Mouse (Mus musculus): Measurements from ENCODE around the gene Tfip11. TPM values are rescaled to one million over a fixed set of nuclear protein-coding genes. Genes with fewer than 3 reads are reported as not detected.

Gene Tfip11
- polyA plus RNA-seq, 1 experiment = 44.9 TPM

- Histone ChIP-seq H3K79me2 (ENCODE audit: control insufficient read depth, insufficient read depth) (peaks cover 100% of the 10 kb centered on the region), H3K36me3 (ENCODE audit: control insufficient read depth, insufficient read depth) (peaks cover 36% of the 10 kb centered on the region), H3ac (ENCODE audit: control insufficient read depth, insufficient read length, low read depth) (no peak overlapping the region), H3K79me3 (ENCODE audit: low read depth) (peaks cover 98% of the 10 kb centered on the region), H3K27me3 (ENCODE audit: control insufficient read depth, insufficient read depth, insufficient read length) (no peaks in the 10 kb centered on the region), H3K4me3 (ENCODE audit: insufficient read depth, poor library complexity, severe bottlenecking) (no peak overlapping the region)
- TF ChIP-seq FOSL1 (IDR thresholded peaks at IDR 0.05; ENCODE audit: insufficient read depth, low read length, poor library complexity, severe bottlenecking) (no peak), MAX (IDR thresholded peaks at IDR 0.05) (no peak), MYOD1 (IDR thresholded peaks at IDR 0.05; ENCODE audit: control insufficient read depth, insufficient read length, low read depth) (no peak), CTCF (IDR thresholded peaks at IDR 0.05; ENCODE audit: control insufficient read depth, insufficient read depth, insufficient read length) (no peak), CEBPB (IDR thresholded peaks at IDR 0.05; ENCODE audit: low read depth) (no peak), MYOG (IDR thresholded peaks at IDR 0.05; ENCODE audit: control insufficient read depth, extremely low read depth, insufficient read length) (no peak), USF1 (IDR thresholded peaks at IDR 0.05; ENCODE audit: low read depth) (no peak)
Observed at GRCm38 (mm10) chr5:112288193-112289141, 37.7 kb upstream of the Tfip11 start.

- Histone ChIP-seq H3K4me3 (ENCODE audit: insufficient read depth, poor library complexity, severe bottlenecking) (no peak overlapping the region), H3ac (ENCODE audit: control insufficient read depth, insufficient read length, low read depth) (no peak overlapping the region), H3K36me3 (ENCODE audit: control insufficient read depth, insufficient read depth) (peaks cover 29% of the 10 kb centered on the region), H3K27me3 (ENCODE audit: control insufficient read depth, insufficient read depth, insufficient read length) (no peaks in the 10 kb centered on the region), H3K79me3 (ENCODE audit: low read depth) (peaks cover 98% of the 10 kb centered on the region), H3K79me2 (ENCODE audit: control insufficient read depth, insufficient read depth) (peaks cover 100% of the 10 kb centered on the region)
- TF ChIP-seq MYOD1 (IDR thresholded peaks at IDR 0.05; ENCODE audit: control insufficient read depth, insufficient read length, low read depth) (no peak), CTCF (IDR thresholded peaks at IDR 0.05; ENCODE audit: control insufficient read depth, insufficient read depth, insufficient read length) (no peak), USF1 (IDR thresholded peaks at IDR 0.05; ENCODE audit: low read depth) (no peak), MAX (IDR thresholded peaks at IDR 0.05) (no peak), MYOG (IDR thresholded peaks at IDR 0.05; ENCODE audit: control insufficient read depth, extremely low read depth, insufficient read length) (no peak), FOSL1 (IDR thresholded peaks at IDR 0.05; ENCODE audit: insufficient read depth, low read length, poor library complexity, severe bottlenecking) (no peak), CEBPB (IDR thresholded peaks at IDR 0.05; ENCODE audit: low read depth) (no peak)
Observed at GRCm38 (mm10) chr5:112289236-112289635, 36.9 kb upstream of the Tfip11 start.

DNA sequence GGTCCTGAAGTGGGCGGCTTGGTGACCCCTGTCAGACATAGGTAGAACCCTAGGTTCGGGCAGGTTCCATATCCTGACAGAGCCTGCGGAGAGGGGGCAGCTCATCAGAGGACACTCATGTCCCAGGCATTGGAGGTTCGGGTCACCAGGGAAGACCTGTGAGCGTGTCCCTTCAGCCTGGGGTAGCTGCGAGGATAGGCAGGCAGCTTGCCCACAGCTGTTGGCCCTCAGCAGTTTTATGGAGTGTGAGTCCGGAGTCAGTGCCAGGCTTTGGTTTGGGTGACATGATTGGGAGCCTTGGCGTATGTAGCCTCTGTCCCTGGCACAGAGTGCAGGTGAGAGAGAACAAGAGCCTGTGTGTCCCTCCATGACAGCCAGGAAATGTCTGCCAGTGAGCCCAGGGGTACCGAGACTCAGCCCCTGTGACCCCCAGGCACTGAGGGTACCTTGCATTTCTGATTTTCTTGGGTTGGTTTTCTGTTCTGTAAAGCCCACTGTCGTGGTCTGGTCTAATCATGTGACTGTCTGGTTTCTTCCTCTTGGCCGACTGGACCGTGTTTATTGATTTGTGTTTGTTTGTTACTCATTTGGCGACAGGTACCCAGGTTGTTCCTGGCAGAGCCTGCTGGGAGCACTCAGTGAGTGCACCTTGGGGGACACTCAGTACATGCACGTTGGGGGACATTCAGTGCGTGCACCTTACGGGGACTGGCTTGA, 36.2 kb upstream of the Tfip11 start:
- Histone ChIP-seq H3ac (ENCODE audit: control insufficient read depth, insufficient read length, low read depth) (no peak overlapping the region), H3K79me3 (ENCODE audit: low read depth) (peaks cover 93% of the 10 kb centered on the region), H3K36me3 (ENCODE audit: control insufficient read depth, insufficient read depth) (peaks cover 22% of the 10 kb centered on the region), H3K4me3 (ENCODE audit: insufficient read depth, poor library complexity, severe bottlenecking) (no peak overlapping the region), H3K27me3 (ENCODE audit: control insufficient read depth, insufficient read depth, insufficient read length) (no peaks in the 10 kb centered on the region), H3K79me2 (ENCODE audit: control insufficient read depth, insufficient read depth) (peaks cover 100% of the 10 kb centered on the region)
- TF ChIP-seq CEBPB (IDR thresholded peaks at IDR 0.05; ENCODE audit: low read depth) (no peak), CTCF (IDR thresholded peaks at IDR 0.05; ENCODE audit: control insufficient read depth, insufficient read depth, insufficient read length) (no peak), MYOD1 (IDR thresholded peaks at IDR 0.05; ENCODE audit: control insufficient read depth, insufficient read length, low read depth) (no peak), USF1 (IDR thresholded peaks at IDR 0.05; ENCODE audit: low read depth) (no peak), MAX (IDR thresholded peaks at IDR 0.05) (no peak), MYOG (IDR thresholded peaks at IDR 0.05; ENCODE audit: control insufficient read depth, extremely low read depth, insufficient read length) (no peak), FOSL1 (IDR thresholded peaks at IDR 0.05; ENCODE audit: insufficient read depth, low read length, poor library complexity, severe bottlenecking) (no peak)

GRCm38 (mm10) chr5:112290536-112290880, 35.6 kb upstream of the Tfip11 start:
- peaks cover 18% of the 10 kb centered on the region for H3K36me3 ChIP-seq (ENCODE audit: control insufficient read depth, insufficient read depth)
- peaks cover 100% of the 10 kb centered on the region for H3K79me2 ChIP-seq (ENCODE audit: control insufficient read depth, insufficient read depth)
- no peaks in the 10 kb centered on the region for H3K27me3 ChIP-seq (ENCODE audit: control insufficient read depth, insufficient read depth, insufficient read length)
- H3K79me3 ChIP-seq (ENCODE audit: low read depth) = peaks cover 90% of the 10 kb centered on the region
- no peak overlapping the region for H3ac ChIP-seq (ENCODE audit: control insufficient read depth, insufficient read length, low read depth)
- H3K4me3 ChIP-seq (ENCODE audit: insufficient read depth, poor library complexity, severe bottlenecking) = no peak overlapping the region
- TF ChIP-seq MAX (IDR thresholded peaks at IDR 0.05) (no peak), USF1 (IDR thresholded peaks at IDR 0.05; ENCODE audit: low read depth) (no peak), FOSL1 (IDR thresholded peaks at IDR 0.05; ENCODE audit: insufficient read depth, low read length, poor library complexity, severe bottlenecking) (no peak), MYOD1 (IDR thresholded peaks at IDR 0.05; ENCODE audit: control insufficient read depth, insufficient read length, low read depth) (no peak)

GRCm38 (mm10) chr5:112291866-112292265, 34.3 kb upstream of the Tfip11 start:
- peaks cover 100% of the 10 kb centered on the region for H3K79me2 ChIP-seq (ENCODE audit: control insufficient read depth, insufficient read depth)
- H3K79me3 ChIP-seq (ENCODE audit: low read depth) = peaks cover 90% of the 10 kb centered on the region
- no peak overlapping the region for H3ac ChIP-seq (ENCODE audit: control insufficient read depth, insufficient read length, low read depth)
- no peaks in the 10 kb centered on the region for H3K27me3 ChIP-seq (ENCODE audit: control insufficient read depth, insufficient read depth, insufficient read length)
- H3K36me3 ChIP-seq (ENCODE audit: control insufficient read depth, insufficient read depth) = peaks cover 15% of the 10 kb centered on the region
- TF ChIP-seq MYOG (IDR thresholded peaks at IDR 0.05; ENCODE audit: control insufficient read depth, extremely low read depth, insufficient read length) (no peak), CEBPB (IDR thresholded peaks at IDR 0.05; ENCODE audit: low read depth) (no peak), MYOD1 (IDR thresholded peaks at IDR 0.05; ENCODE audit: control insufficient read depth, insufficient read length, low read depth) (no peak), CTCF (IDR thresholded peaks at IDR 0.05; ENCODE audit: control insufficient read depth, insufficient read depth, insufficient read length) (no peak), FOSL1 (IDR thresholded peaks at IDR 0.05; ENCODE audit: insufficient read depth, low read length, poor library complexity, severe bottlenecking) (no peak)
- H3K4me3 ChIP-seq (ENCODE audit: insufficient read depth, poor library complexity, severe bottlenecking) = no peak overlapping the region
